Mouse (Mus musculus) CH12.LX (cell line): ENCODE measurements around the gene Perp. TPM values are rescaled to one million over a fixed set of nuclear protein-coding genes. Genes with fewer than 3 reads are reported as not detected.
A peak's percentile ranks its signal among the peaks of the same experiment; 100 is the strongest.

Source experiments
- DNase-seq: peaks from one replicate; pipeline ENCODE4 v3.0.0-alpha.2; 2013; ENCODE audit errors: extremely low read depth
- H3K27ac ChIP-seq: 2 replicates; pipeline ENCODE4 v1.5.1; 2012; ENCODE audit warnings: low read depth, mild to moderate bottlenecking, control low read depth, moderate library complexity; ENCODE audit not compliant: insufficient read depth
- H3K27me3 ChIP-seq: replicated peaks from 2 replicates; pipeline ENCODE3; 2012; ENCODE audit warnings: inconsistent platforms
- H3K36me3 ChIP-seq, 2 experiments: replicated peaks in 1 of 2; 2 replicates each; pipeline versions ENCODE3 to v1.6.1; 2012; ENCODE audit warnings: inconsistent platforms in 1 of 2, low read length in 1 of 2, mild to moderate bottlenecking in 1 of 2, mixed read lengths in 1 of 2, moderate library complexity in 1 of 2; ENCODE audit not compliant: control insufficient read depth in 1 of 2, insufficient read depth in 1 of 2
- H3K4me1 ChIP-seq, 2 experiments: 2 replicates each; pipeline ENCODE4 v1.6.1; 2012; ENCODE audit warnings: inconsistent platforms in 1 of 2, moderate library complexity in 1 of 2; ENCODE audit not compliant: insufficient read depth in 2 of 2, control insufficient read depth in 1 of 2
- H3K4me2 ChIP-seq: 2 replicates; pipeline ENCODE4 v1.6.1; 2012; ENCODE audit warnings: low read depth, mild to moderate bottlenecking, control low read depth; ENCODE audit not compliant: poor library complexity, insufficient read depth, severe bottlenecking
- H3K4me3 ChIP-seq, 3 experiments: fragments of 150-350 bp in 1 of 3; sonication (generic) in 1 of 3; replicated peaks in 1 of 3; 2 replicates each; pipeline versions ENCODE3 to v1.5.1; 2011 to 2012; ENCODE audit warnings: low read depth in 2 of 3, low read length in 2 of 3, mild to moderate bottlenecking in 2 of 3, moderate library complexity in 2 of 3, control low read depth in 1 of 3, improper control_type of control experiment in 1 of 3, inconsistent platforms in 1 of 3, mixed read lengths in 1 of 3; ENCODE audit not compliant: poor library complexity in 1 of 3
- H3K79me2 ChIP-seq: replicated peaks from 2 replicates; pipeline ENCODE4 v1.6.1; 2012; ENCODE audit warnings: mild to moderate bottlenecking, moderate library complexity; ENCODE audit not compliant: control insufficient read depth, poor library complexity, insufficient read depth, severe bottlenecking; ENCODE audit errors: extremely low read depth
- H3K9ac ChIP-seq: 2 replicates; pipeline ENCODE4 v1.6.1; 2012; ENCODE audit warnings: low read depth, mild to moderate bottlenecking, control low read depth, moderate library complexity; ENCODE audit not compliant: insufficient read depth
- H3K9me3 ChIP-seq: replicated peaks from 2 replicates; pipeline ENCODE3; 2012; ENCODE audit warnings: low read length, inconsistent platforms, mixed read lengths
- BHLHE40 ChIP-seq: IDR thresholded peaks from 2 replicates; pipeline ENCODE4 v1.6.1; 2011; ENCODE audit warnings: mild to moderate bottlenecking, low read depth, low read length, improper control_type of control experiment
- CTCF ChIP-seq, 2 experiments: IDR thresholded peaks in 1 of 2; conservative IDR thresholded peaks in 1 of 2; 2 replicates each; pipeline ENCODE4 v1.5.1; 2011 to 2012; ENCODE audit warnings: low read depth in 2 of 2, low read length in 2 of 2, improper control_type of control experiment in 1 of 2, inconsistent platforms in 1 of 2, mild to moderate bottlenecking in 1 of 2, moderate library complexity in 1 of 2
- E2F4 ChIP-seq: IDR thresholded peaks from 2 replicates; pipeline ENCODE4 v1.6.1; 2011; ENCODE audit warnings: low read depth, low read length, improper control_type of control experiment; ENCODE audit not compliant: insufficient replicate concordance
- EP300 ChIP-seq: IDR thresholded peaks from 2 replicates; pipeline ENCODE4 v1.6.1; 2011; ENCODE audit warnings: low read length, improper control_type of control experiment
- IRF4 ChIP-seq: IDR thresholded peaks from 2 replicates; pipeline ENCODE4 v1.6.1; 2014; ENCODE audit warnings: low read depth, mild to moderate bottlenecking, inconsistent platforms, low read length, improper control_type of control experiment
- KAT2A ChIP-seq: IDR thresholded peaks from 2 replicates; pipeline ENCODE4 v1.6.1; 2012; ENCODE audit warnings: low read length, improper control_type of control experiment, inconsistent platforms; ENCODE audit not compliant: insufficient replicate concordance
- MAX ChIP-seq: IDR thresholded peaks from 2 replicates; pipeline ENCODE4 v1.6.1; 2011; ENCODE audit warnings: low read length, improper control_type of control experiment
- MAZ ChIP-seq: IDR thresholded peaks from 2 replicates; pipeline ENCODE4 v1.6.1; 2012; ENCODE audit warnings: low read depth, mild to moderate bottlenecking, inconsistent platforms, low read length, improper control_type of control experiment, moderate library complexity
- MEF2A ChIP-seq: IDR thresholded peaks from 2 replicates; pipeline ENCODE4 v1.6.1; 2014; ENCODE audit warnings: low read depth, mild to moderate bottlenecking, inconsistent platforms, low read length, improper control_type of control experiment, borderline replicate concordance
- MYC ChIP-seq: IDR thresholded peaks from 2 replicates; pipeline ENCODE4 v1.6.1; 2011; ENCODE audit warnings: low read depth, mild to moderate bottlenecking, improper control_type of control experiment, low read length
- PAX5 ChIP-seq: IDR thresholded peaks from 2 replicates; pipeline ENCODE4 v1.6.1; 2012; ENCODE audit warnings: low read length, inconsistent platforms, mixed read lengths
- POLR2AphosphoS2 ChIP-seq: IDR thresholded peaks from 2 replicates; pipeline ENCODE4 v1.6.1; 2011; ENCODE audit warnings: low read depth, low read length, improper control_type of control experiment
- RAD21 ChIP-seq: IDR thresholded peaks from 2 replicates; pipeline ENCODE4 v1.6.1; 2011; ENCODE audit warnings: low read depth, mild to moderate bottlenecking, low read length, improper control_type of control experiment, moderate library complexity
- SIN3A ChIP-seq: IDR thresholded peaks from 2 replicates; pipeline ENCODE4 v1.6.1; 2012; ENCODE audit warnings: low read length, improper control_type of control experiment, inconsistent platforms
- TCF12 ChIP-seq: IDR thresholded peaks from 2 replicates; pipeline ENCODE4 v1.6.1; 2014; ENCODE audit warnings: low read depth, mild to moderate bottlenecking, inconsistent platforms, low read length, improper control_type of control experiment
- ZC3H11A ChIP-seq: IDR thresholded peaks from 2 replicates; pipeline ENCODE4 v1.6.1; 2012; ENCODE audit warnings: low read depth, mild to moderate bottlenecking, inconsistent platforms, low read length, improper control_type of control experiment
- ZNF384 ChIP-seq: IDR thresholded peaks from 2 replicates; pipeline ENCODE4 v1.6.1; 2012; ENCODE audit warnings: low read depth, low read length, improper control_type of control experiment, inconsistent platforms
- dilution Hi-C: fragments of 300-500 bp; cut with MboI; formaldehyde crosslinking; loops from 2 replicates; pipeline ENCODE4 v1.14.3; 2020; ENCODE audit warnings: low sequenced_read_pairs; ENCODE audit not compliant: extremely low pct_unique_long_range_greater_than_20kb, extremely low pct_ligation_motif_present
- in situ Hi-C: fragments of 300-500 bp; cut with MboI; formaldehyde crosslinking; loops from 3 replicates; pipeline ENCODE4 v1.14.3; 2019; ENCODE audit warnings: low sequenced_read_pairs, low pct_ligation_motif_present, low pct_unique_long_range_greater_than_20kb, mixed read lengths
- polyA plus RNA-seq: library from polyadenylated mRNA; unstranded; fragments of >175 nt; gene quantifications from 2 replicates; pipeline ENCODE4 v1.2.1, GENCODE M21; 2012; ENCODE audit warnings: low read depth; ENCODE audit not compliant: insufficient read length
- total RNA-seq, 2 experiments: library from RNA; depleted of rRNA; stranded (reverse); fragments of 300-350 nt in 1 of 2; fragments of >200 nt in 1 of 2; gene quantifications; 2 replicates each; pipeline ENCODE4 v1.2.3; 2012 to 2014

Gene Perp
- total and polyA plus RNA-seq, 3 experiments: 0.51 TPM; not detected in 2

DNA sequence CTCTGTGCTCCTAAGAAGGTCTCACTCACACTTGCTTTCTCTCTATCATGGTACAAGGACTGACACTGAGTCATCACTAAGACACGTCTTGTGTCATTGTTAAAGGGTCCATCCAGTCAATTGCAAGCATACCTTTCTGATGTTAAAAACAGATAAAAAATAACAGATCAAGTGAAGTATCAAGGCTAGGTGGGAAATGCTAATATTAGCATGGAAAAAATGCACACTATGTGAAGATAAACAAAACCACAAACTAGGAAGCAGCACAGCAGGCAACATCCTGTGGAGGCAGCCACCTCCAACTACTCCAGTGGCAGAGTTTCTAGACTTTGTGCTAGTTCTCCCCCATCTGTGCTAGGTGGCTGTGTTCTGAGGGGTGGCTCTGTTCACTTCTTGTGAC, 47.3 kb downstream of the Perp start:
- no peak overlapping the region for H3K27ac ChIP-seq
- no peak for DNase-seq
- TF ChIP-seq E2F4 (no peak), IRF4 (no peak), ZNF384 (no peak), MEF2A (no peak), ZC3H11A (no peak), EP300 (no peak), SIN3A (no peak), MAZ (no peak), PAX5 (no peak), BHLHE40 (no peak), MAX (no peak), POLR2AphosphoS2 (no peak), MYC (no peak), TCF12 (no peak), RAD21 (no peak), KAT2A (no peak)
- no peak overlapping the region for H3K4me2 ChIP-seq
- peaks cover 0 to 8% of the 10 kb centered on the region in 2 experiments; a peak in 2 of 4 replicates for H3K4me1 ChIP-seq
- H3K79me2 ChIP-seq: no peaks in the 10 kb centered on the region
- no peaks in the 10 kb centered on the region for H3K9me3 ChIP-seq
- no peaks in the 10 kb centered on the region for H3K27me3 ChIP-seq
- in situ Hi-C loops: loop anchor here (25.0 kb wide), 1 partner anchor 330 kb away; no protein-coding TSS in a partner anchor
- H3K9ac ChIP-seq: no peak overlapping the region
- H3K36me3 ChIP-seq: no peaks in the 10 kb centered on the region
- no peak overlapping the region for H3K4me3 ChIP-seq
- dilution Hi-C loops: no loop called here

DNA sequence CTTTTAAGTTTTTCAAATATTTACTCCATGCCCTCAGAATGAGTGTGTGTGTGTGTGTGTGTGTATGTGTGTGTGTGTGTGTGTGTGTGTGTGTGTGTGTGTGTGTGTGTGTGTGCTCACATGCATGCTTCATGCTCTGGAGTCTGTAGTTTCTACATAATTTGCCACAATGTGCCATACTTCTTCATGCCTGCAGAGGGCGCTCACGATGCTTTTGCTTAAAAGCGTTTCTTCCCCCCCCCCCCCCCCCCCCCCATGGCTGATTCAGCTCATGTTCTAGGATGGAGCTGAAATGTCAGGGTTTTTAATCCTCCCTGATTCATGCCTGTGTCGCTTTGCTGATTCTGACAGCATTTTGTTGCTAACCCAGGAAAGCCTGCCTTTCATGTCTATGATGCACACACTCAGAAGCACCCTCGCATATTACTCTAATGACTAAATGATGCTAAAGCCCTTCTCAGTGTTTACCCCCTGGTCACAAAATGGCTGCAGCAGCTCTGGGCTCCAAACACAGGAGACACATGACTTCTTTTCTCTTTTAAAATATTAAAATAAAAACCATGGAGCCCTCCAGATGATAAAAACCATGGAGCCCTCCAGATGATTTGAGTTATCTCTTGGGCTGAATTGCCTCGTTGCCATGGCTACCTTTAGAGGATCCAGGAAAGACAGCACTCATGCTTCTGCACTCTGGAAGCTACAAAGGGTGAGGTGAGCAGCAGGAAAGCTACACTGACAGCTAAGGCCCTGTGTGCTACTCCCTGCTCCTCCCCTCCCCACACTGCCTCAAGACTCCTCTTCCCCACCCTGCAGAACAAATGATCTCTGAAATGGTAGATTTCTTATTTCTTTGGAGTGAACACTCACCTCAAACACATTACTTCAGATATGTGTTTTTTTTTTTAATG, 49.7 kb downstream of the Perp start:
- H3K36me3 ChIP-seq: no peaks in the 10 kb centered on the region
- no peaks in the 10 kb centered on the region for H3K27me3 ChIP-seq
- H3K4me3 ChIP-seq: no peak overlapping the region
- H3K9ac ChIP-seq: no peak overlapping the region
- H3K4me1 ChIP-seq: peaks cover 0 to 5% of the 10 kb centered on the region in 2 experiments; a peak in 1 of 4 replicates
- H3K4me2 ChIP-seq: no peak overlapping the region
- no peak overlapping the region for H3K27ac ChIP-seq
- TF ChIP-seq CTCF (conservative IDR thresholded peaks at IDR 0.05 in 1 of 2, IDR thresholded peaks at IDR 0.05 in 1 of 2; ENCODE audit: low read depth in 2 of 2, low read length in 2 of 2) (peak in 1 of 2 experiments; percentile 58; a peak in 2 of 4 replicates), IRF4 (no peak)
- TF ChIP-seq, all 38 proteins: peak for 1
- dilution Hi-C loops: no loop called here
- Histone ChIP-seq H3K9me3 (no peaks in the 10 kb centered on the region), H3K79me2 (no peaks in the 10 kb centered on the region)
- in situ Hi-C loops: loop anchor here (5.0 to 25.0 kb wide), 2 partner anchors 67 to 332 kb away; no protein-coding TSS in a partner anchor
- peak; percentile 33 for DNase-seq
